Mouse (Mus musculus): Measurements from ENCODE around the gene Fgf14. TPM values are rescaled to one million over a fixed set of nuclear protein-coding genes. Genes with fewer than 3 reads are reported as not detected.
A peak's percentile ranks its signal among the peaks of the same experiment; 100 is the strongest.

Gene Fgf14
- polyA plus RNA-seq, 1 experiment from 2014 or later = 1.3 TPM

DNA sequence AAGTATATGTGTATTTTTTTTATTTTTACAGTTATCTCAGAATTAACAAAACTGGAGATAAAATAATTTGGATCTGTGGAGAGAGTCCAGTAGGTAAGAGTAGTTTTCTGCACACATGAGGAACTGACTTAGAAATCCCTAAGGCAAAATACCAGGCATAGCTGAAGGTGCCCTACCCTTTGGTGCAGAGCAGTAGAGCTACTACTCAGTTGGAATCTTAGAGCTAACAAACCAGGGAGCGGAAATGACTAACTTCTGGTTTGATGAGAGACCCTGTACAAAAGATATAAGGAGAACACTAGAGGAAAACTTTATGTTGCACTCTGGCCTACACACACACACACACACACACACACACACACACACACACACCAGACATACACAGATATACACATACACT lies 502.8 kb downstream of the Fgf14 start:
- Histone ChIP-seq H3K27ac (ENCODE audit: low read length) (no peak overlapping the region), H3K36me3 (ENCODE audit: control insufficient read depth, insufficient read depth, low read length) (no peaks in the 10 kb centered on the region), H3K9me3 (ENCODE audit: control insufficient read depth, low read length) (no peaks in the 10 kb centered on the region), H3K4me2 (ENCODE audit: low read depth, low read length) (no peak overlapping the region), H3K4me3 (ENCODE audit: low read length) (no peak overlapping the region), H3K27me3 (replicated peaks; ENCODE audit: control insufficient read depth, insufficient read depth, low read length) (no peaks in the 10 kb centered on the region), H3K4me1 (ENCODE audit: control insufficient read depth, insufficient read depth, low read length) (no peaks in the 10 kb centered on the region), H3K9ac (ENCODE audit: low read depth, low read length) (no peak overlapping the region)
- ATAC-seq = no peak
- WGBS = 97% methylated on average over 1 of the region's 1 CpGs

DNA sequence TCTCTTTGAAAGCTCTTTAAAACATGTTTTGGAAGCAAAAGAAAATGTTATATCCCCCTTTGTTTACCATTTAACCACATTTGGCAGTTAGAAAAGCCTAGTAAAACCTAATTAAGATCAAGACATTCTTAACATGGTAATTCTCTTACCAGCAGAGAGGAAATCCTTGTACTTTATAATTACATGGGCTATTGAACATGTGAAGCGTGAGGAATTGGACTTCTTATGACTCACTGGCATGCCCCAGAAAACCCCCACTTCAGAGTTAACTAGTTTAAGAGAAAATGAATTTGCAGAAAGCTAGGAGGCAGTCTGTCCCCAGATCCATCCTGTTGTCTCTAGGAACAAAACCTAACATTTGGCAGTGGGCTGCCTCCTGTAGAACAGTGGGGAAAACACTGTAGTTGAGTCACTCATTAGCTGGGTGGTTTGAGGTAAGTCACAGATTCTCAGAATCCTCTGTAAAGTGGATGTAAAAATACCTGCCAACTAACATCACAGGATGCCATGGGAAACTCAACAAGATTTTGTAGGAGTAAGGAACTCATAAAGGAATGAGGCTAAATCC lies 513.2 kb downstream of the Fgf14 start:
- no peaks in the 10 kb centered on the region for H3K36me3 ChIP-seq (ENCODE audit: control insufficient read depth, insufficient read depth, low read length)
- no peak overlapping the region for H3K27ac ChIP-seq (ENCODE audit: low read length)
- H3K9ac ChIP-seq (ENCODE audit: low read depth, low read length) = no peak overlapping the region
- no peak overlapping the region for H3K4me2 ChIP-seq (ENCODE audit: low read depth, low read length)
- H3K4me1 ChIP-seq (ENCODE audit: control insufficient read depth, insufficient read depth, low read length) = no peaks in the 10 kb centered on the region
- no peak overlapping the region for H3K4me3 ChIP-seq (ENCODE audit: low read length)
- H3K27me3 ChIP-seq (replicated peaks; ENCODE audit: control insufficient read depth, insufficient read depth, low read length) = no peaks in the 10 kb centered on the region
- WGBS = 72% methylated on average over 1 of the region's 1 CpGs
- ATAC-seq = no peak
- H3K9me3 ChIP-seq (ENCODE audit: control insufficient read depth, low read length) = no peaks in the 10 kb centered on the region

DNA sequence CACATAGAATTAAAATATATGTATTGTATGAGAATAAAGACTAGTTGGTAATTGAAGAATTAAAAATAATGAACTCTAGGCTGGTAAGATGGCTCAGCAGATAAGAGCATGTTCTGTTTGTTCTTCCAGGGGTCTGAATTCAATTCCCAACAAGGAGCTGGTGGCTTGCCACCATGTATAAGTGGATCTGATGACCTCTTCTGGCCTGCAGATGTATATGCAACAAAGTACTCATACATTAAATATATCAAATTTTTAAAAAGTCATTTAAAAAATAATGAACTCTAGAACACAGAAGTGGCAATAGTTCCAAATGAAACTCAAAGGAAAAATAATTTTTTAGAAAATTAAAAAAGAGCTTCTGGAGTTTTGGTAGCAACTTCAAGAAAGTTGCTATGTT lies 529.5 kb downstream of the Fgf14 start:
- no peaks in the 10 kb centered on the region for H3K27me3 ChIP-seq (replicated peaks; ENCODE audit: control insufficient read depth, insufficient read depth, low read length)

DNA sequence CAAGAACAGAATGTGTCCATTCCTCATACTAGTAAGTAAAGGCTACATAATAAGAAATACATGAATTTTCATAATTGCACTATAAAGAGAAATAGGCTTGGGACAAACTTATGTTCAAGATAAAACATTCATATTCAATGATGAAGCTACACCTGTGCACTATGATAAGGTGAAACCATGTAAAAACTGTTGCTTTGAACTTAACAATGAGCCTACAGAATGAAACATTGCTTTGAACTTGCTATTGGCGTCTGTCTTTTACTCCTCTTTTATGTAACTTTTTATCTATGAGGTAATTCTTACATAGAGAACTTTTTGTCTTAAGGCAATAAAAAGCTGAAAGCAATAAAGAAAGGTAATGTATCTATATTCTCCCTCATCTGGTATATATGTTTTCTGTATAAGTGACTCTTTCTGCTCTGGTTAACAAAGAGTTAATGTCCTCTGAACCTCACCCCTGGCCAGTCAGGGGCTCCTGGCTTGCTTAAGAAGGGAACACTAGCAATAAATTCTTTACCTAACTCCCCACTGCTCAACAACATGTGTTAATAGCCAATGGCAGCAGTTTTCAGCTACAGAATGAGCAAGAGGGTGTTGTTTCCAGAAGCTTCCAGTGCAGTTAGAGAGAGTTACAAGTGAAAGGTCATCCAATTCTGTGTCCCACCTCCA lies 569.6 kb downstream of the Fgf14 start:
- H3K4me2 ChIP-seq (ENCODE audit: low read depth, low read length) = no peak overlapping the region
- H3K4me3 ChIP-seq (ENCODE audit: low read length) = no peak overlapping the region
- H3K9ac ChIP-seq (ENCODE audit: low read depth, low read length) = no peak overlapping the region
- H3K4me1 ChIP-seq (ENCODE audit: control insufficient read depth, insufficient read depth, low read length) = no peaks in the 10 kb centered on the region
- H3K36me3 ChIP-seq (ENCODE audit: control insufficient read depth, insufficient read depth, low read length) = no peaks in the 10 kb centered on the region
- ATAC-seq = peak; percentile 86
- H3K27me3 ChIP-seq (replicated peaks; ENCODE audit: control insufficient read depth, insufficient read depth, low read length) = no peaks in the 10 kb centered on the region
- WGBS = 52% methylated on average over 1 of the region's 1 CpGs
- no peak overlapping the region for H3K27ac ChIP-seq (ENCODE audit: low read length)
- no peaks in the 10 kb centered on the region for H3K9me3 ChIP-seq (ENCODE audit: control insufficient read depth, low read length)

More for the DNA sequence above, 529.5 kb downstream of the Fgf14 start:
- no peaks in the 10 kb centered on the region for H3K4me1 ChIP-seq (ENCODE audit: control insufficient read depth, insufficient read depth, low read length)
- H3K4me3 ChIP-seq (ENCODE audit: low read length) = no peak overlapping the region
- no peaks in the 10 kb centered on the region for H3K36me3 ChIP-seq (ENCODE audit: control insufficient read depth, insufficient read depth, low read length)
- no peak overlapping the region for H3K4me2 ChIP-seq (ENCODE audit: low read depth, low read length)
- H3K9me3 ChIP-seq (ENCODE audit: control insufficient read depth, low read length) = no peaks in the 10 kb centered on the region
- no peak for ATAC-seq
- H3K27ac ChIP-seq (ENCODE audit: low read length) = no peak overlapping the region
- no peak overlapping the region for H3K9ac ChIP-seq (ENCODE audit: low read depth, low read length)

DNA sequence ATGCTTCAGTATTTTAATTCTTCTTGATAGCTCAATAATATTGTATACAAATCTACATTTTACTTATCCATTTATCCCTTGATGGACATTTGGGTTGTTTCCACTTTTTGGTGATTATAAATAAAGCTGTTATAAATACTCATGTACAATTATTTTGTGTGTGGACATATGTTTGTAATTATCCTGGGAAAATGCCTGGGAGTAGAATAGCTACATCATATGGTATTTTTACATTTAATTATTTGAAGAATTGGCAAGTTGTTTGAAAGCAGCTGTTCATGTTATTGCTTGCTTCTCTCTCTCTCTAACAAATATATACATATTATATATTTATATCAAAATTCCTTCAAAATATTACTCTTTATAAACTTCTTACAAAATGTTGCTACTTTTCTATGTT lies 593.8 kb downstream of the Fgf14 start:
- Histone ChIP-seq H3K27me3 (replicated peaks; ENCODE audit: control insufficient read depth, insufficient read depth, low read length) (no peaks in the 10 kb centered on the region), H3K36me3 (ENCODE audit: control insufficient read depth, insufficient read depth, low read length) (no peaks in the 10 kb centered on the region), H3K9ac (ENCODE audit: low read depth, low read length) (no peak overlapping the region), H3K4me2 (ENCODE audit: low read depth, low read length) (no peak overlapping the region), H3K4me1 (ENCODE audit: control insufficient read depth, insufficient read depth, low read length) (no peaks in the 10 kb centered on the region), H3K9me3 (ENCODE audit: control insufficient read depth, low read length) (no peaks in the 10 kb centered on the region), H3K4me3 (ENCODE audit: low read length) (no peak overlapping the region), H3K27ac (ENCODE audit: low read length) (no peak overlapping the region)
- ATAC-seq = no peak

DNA sequence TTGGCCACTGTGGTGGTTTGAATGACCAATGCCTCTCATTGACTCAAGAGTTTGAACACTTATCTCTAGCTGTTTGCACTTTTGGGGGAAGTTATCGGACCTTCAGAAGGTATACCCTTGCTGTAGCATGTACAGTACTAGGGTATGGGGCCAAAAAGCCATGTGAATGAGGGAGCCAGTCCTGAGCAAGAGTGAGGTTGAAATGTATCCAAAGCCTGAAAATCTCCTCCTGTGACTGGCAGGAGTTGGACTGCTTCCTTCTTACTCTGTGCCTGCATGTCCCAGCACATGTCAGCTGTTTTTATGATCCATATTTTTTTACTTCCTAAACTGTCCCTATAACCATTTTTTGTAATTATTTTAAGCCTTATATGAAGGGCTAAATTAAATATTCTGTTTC lies 632.9 kb downstream of the Fgf14 start:
- Histone ChIP-seq H3K4me2 (ENCODE audit: low read depth, low read length) (no peak overlapping the region), H3K27ac (ENCODE audit: low read length) (no peak overlapping the region), H3K4me1 (ENCODE audit: control insufficient read depth, insufficient read depth, low read length) (no peaks in the 10 kb centered on the region), H3K9me3 (ENCODE audit: control insufficient read depth, low read length) (no peaks in the 10 kb centered on the region), H3K4me3 (ENCODE audit: low read length) (no peak overlapping the region), H3K27me3 (replicated peaks; ENCODE audit: control insufficient read depth, insufficient read depth, low read length) (no peaks in the 10 kb centered on the region), H3K36me3 (ENCODE audit: control insufficient read depth, insufficient read depth, low read length) (no peaks in the 10 kb centered on the region), H3K9ac (ENCODE audit: low read depth, low read length) (no peak overlapping the region)
- ATAC-seq = no peak
- WGBS = 67% methylated on average over 1 of the region's 1 CpGs

DNA sequence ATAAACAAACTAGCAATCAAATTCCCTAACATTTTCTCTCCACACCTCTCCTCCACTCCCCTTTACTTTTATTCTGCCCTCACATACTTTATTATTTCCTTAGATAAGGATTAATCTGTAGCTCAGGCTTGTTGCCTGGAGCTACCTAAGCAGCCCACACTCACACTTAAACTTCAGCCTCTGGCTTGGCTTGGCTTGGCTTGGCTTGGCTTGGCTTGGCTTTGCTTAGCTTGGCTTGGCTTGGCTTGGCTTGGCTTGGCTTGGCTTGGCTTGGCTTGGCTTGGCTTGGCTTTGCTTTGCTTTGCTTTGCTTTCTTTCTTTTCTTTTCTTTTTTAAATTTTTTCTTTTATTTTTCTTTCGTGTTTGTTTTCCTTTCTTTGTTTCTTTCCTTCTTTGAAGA lies 636.3 kb downstream of the Fgf14 start:
- H3K27ac ChIP-seq (ENCODE audit: low read length) = no peak overlapping the region
- no peaks in the 10 kb centered on the region for H3K9me3 ChIP-seq (ENCODE audit: control insufficient read depth, low read length)
- no peak for ATAC-seq
- WGBS = 95% methylated on average over 1 of the region's 1 CpGs
- H3K27me3 ChIP-seq (replicated peaks; ENCODE audit: control insufficient read depth, insufficient read depth, low read length) = no peaks in the 10 kb centered on the region
- H3K36me3 ChIP-seq (ENCODE audit: control insufficient read depth, insufficient read depth, low read length) = no peaks in the 10 kb centered on the region
- H3K4me2 ChIP-seq (ENCODE audit: low read depth, low read length) = no peak overlapping the region
- no peak overlapping the region for H3K9ac ChIP-seq (ENCODE audit: low read depth, low read length)
- H3K4me3 ChIP-seq (ENCODE audit: low read length) = no peak overlapping the region
- no peaks in the 10 kb centered on the region for H3K4me1 ChIP-seq (ENCODE audit: control insufficient read depth, insufficient read depth, low read length)

DNA sequence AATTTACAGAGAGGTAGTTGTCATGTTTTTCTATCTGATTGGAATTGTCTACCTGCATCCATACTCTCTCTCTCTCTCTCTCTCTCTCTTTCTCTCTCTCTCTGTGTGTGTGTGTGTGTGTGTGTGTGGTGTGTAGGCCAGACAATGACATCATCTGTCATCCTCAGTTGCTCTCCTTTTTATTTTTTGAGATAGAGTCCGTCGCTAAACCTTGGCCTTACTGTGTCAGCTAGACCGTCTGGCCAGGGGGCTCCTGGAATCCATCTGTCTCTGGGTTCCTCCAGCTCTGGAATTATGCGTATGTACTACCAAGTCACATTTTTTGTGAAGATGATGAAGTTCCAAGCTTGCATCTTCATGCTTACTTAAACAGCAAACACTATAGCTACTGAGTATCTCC lies 639.5 kb downstream of the Fgf14 start:
- no peaks in the 10 kb centered on the region for H3K36me3 ChIP-seq (ENCODE audit: control insufficient read depth, insufficient read depth, low read length)
- no peak overlapping the region for H3K4me2 ChIP-seq (ENCODE audit: low read depth, low read length)
- WGBS = 72% methylated on average over 4 of the region's 4 CpGs
- H3K4me3 ChIP-seq (ENCODE audit: low read length) = no peak overlapping the region
- H3K9me3 ChIP-seq (ENCODE audit: control insufficient read depth, low read length) = no peaks in the 10 kb centered on the region
- ATAC-seq = no peak
- no peaks in the 10 kb centered on the region for H3K4me1 ChIP-seq (ENCODE audit: control insufficient read depth, insufficient read depth, low read length)
- H3K27me3 ChIP-seq (replicated peaks; ENCODE audit: control insufficient read depth, insufficient read depth, low read length) = no peaks in the 10 kb centered on the region
- no peak overlapping the region for H3K9ac ChIP-seq (ENCODE audit: low read depth, low read length)
- H3K27ac ChIP-seq (ENCODE audit: low read length) = no peak overlapping the region

DNA sequence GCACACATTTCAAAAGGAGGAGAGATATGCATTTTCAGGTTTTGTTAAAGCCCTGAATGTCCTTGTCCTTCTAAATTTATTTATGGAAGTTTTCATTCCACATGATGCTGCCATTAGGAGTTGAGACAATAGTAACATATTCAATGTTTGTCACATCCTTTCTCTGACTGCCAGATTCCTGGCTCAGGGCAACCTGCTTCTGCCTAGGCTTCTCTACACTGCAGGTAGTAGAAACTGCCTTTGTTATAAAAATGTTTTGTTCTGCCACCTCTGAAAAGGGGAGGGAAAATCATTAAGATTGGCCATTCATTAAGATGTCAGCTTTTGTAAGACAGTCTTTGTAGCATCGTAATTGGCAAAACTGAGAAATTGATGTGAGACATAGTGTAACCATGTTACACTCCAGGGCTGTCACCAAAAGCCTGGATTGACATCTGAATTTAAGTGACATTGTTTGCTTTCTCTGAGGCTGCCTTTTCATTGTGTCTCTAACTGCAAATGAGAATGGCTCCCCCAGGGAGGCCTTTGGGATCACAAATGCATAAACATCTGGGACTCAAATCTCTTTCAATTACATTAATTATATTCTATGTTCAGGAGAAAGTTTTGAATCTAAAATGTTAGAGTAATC lies 640.2 kb downstream of the Fgf14 start:
- 67% methylated on average over 1 of the region's 1 CpGs for WGBS
- ATAC-seq = no peak

More for the DNA sequence above, 640.2 kb downstream of the Fgf14 start:
- Histone ChIP-seq H3K9ac (ENCODE audit: low read depth, low read length) (no peak overlapping the region), H3K27ac (ENCODE audit: low read length) (no peak overlapping the region), H3K27me3 (replicated peaks; ENCODE audit: control insufficient read depth, insufficient read depth, low read length) (no peaks in the 10 kb centered on the region), H3K4me3 (ENCODE audit: low read length) (no peak overlapping the region), H3K36me3 (ENCODE audit: control insufficient read depth, insufficient read depth, low read length) (no peaks in the 10 kb centered on the region), H3K4me2 (ENCODE audit: low read depth, low read length) (no peak overlapping the region), H3K4me1 (ENCODE audit: control insufficient read depth, insufficient read depth, low read length) (no peaks in the 10 kb centered on the region), H3K9me3 (ENCODE audit: control insufficient read depth, low read length) (no peaks in the 10 kb centered on the region)
